Mouse (Mus musculus): Measurements from ENCODE around the gene Dazap1.

DNA sequence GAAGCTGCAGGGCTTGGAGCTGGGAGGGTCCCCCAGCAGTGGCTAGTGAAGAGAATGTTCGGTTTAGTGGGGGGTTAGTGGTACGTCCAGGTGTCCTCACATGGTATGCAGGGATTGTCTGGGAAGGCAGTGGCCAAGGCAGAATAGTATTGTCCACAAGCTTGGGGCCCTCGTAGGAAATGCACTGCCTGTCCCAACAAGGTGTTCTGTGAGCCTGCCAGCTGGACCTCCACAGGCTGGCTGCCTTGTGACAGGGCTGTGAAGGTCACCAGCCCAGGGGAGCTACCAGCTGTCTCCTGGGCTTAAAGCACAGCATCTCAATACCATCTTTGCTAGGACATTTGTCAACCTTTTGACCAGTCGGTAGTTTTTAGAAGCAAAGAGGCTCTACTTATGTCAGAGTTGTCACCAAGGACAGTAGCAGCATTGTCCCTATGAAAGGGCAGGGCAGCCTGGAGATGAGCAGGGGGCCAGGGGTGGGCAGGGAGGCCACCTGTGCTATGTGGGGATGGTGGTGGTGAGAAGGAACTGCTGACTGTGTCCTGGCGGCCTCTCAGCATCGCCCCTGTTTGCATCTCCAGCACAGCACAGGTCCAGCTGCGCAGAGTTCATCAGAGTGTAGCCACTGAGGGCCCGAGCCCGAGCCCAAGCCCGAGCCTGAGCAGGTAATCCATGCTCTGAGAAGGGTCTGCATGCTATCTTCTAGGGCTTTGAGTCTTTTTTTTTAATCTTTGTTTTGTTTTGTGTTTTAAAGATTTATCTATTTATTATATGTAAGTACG, 8.6 kb upstream of the Dazap1 start:
- TF ChIP-seq CTCF (IDR thresholded peaks at IDR 0.05; ENCODE audit: extremely low read depth, insufficient read depth, insufficient read length, insufficient replicate concordance) (no peak), POLR2A (IDR thresholded peaks at IDR 0.05; ENCODE audit: low read depth, low read length) (no peak)

All from spleen, adult 2 months (tissue).